Mouse (Mus musculus) T-helper 17 cell (primary cell): ENCODE measurements around the gene Ebf1.

ENCODE experiments used
- in situ Hi-C, 2 experiments: fragments of 300-600 bp; cut with MboI, MseI; formaldehyde crosslinking; loops; 1 replicate in 1 of 2; 2 replicates in 1 of 2; pipeline ENCODE4 v1.15.1; 2025; ENCODE audit warnings: high pct_unique_total_duplicates in 2 of 2

The Ebf1 gene

GRCm38 (mm10) chr11:44656916-44657315, 39.8 kb downstream of the Ebf1 start:
- in situ Hi-C loops: no loop called here

GRCm38 (mm10) chr11:44657833-44658395, 40.8 kb downstream of the Ebf1 start:
- in situ Hi-C loops: no loop called here

DNA sequence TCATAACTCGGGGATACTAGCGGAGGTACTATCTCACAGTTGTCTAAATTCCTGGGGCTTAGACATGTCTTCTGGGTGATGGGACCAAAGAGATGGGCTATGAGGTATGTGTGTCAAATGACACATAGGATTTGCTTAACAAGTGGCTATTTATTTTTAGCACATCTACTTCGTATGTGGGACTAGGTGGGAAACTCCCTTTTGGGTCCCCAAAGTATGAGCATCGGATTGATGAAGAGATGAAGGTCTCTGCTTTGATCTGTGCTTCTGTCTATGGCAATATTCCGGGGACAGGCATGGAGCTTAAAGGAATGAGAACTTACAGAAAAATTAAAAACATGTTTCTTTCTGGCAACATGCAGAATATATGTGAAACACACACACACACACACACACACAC, 44.8 kb downstream of the Ebf1 start:
- in situ Hi-C loops: no loop called here

- in situ Hi-C loops: no loop called here
Observed at GRCm38 (mm10) chr11:44663609-44664141, 46.6 kb downstream of the Ebf1 start.

DNA sequence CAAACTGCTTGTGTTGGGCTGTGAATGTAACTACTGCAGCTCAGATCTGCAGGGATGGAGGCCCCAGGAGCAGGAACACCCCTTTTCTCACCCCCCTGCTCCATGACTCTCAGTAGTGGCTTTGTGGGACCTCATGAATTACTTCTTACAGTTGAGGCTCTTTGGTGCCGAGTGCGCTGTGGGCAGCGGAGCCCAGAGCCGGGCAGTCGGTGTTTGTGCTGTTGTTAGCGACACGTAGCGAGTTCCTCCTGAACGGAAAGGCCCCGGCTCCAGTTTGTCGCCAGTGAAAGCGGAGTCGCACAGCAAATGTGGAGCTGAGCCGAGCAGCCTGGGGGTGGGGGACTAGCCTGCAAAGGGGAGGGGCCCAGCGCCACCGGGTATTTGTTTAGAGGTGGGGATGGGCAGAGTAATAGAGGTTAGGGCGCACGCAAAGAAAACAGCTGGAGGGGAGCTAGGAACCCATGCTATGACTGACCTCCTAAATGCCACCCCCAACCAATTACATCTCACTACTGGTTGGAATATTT, 48.1 kb downstream of the Ebf1 start:
- in situ Hi-C loops: no loop called here

- in situ Hi-C loops: no loop called here
Observed at GRCm38 (mm10) chr11:44665741-44666531, 48.8 kb downstream of the Ebf1 start.

DNA sequence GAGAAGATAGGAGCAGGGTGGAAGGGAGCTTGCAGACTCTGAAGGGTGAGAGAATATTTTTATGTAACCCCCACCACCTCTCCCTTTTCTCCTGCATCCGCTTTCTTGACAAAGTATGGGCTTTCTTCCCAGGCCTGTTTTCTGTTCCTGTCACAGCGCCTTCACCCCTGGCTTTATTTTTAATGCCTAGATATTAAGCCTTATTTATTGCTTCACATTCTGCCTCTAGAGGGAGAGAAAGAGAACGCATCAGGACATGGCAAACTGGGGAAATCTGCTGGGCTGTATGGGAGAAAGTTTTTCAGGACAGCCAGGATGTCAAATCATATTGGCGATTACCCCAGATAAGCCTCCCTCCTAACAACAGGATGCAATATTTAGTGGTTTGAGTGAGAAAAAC, 49.6 kb downstream of the Ebf1 start:
- in situ Hi-C loops: no loop called here

DNA sequence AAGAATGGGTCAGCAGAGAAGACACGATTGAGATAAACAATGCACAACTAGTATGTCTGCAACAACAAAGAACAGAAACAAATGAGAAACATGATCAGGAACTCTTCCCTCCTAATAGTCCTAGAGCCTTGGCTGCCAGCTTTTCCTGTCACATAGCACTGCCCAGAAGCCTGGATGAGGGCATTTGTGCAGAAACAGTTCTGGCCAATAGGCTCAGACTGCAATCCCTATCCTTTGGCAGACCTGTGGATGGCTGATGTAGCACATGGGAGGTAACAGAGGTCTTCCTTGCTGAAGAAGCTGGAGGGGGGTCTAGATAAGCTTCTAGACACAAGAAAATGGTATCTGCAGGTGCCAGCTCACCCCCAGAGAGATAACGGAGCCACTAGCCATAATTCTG, 64.2 kb downstream of the Ebf1 start:
- in situ Hi-C loops: no loop called here

GRCm38 (mm10) chr11:44681995-44682394, 64.9 kb downstream of the Ebf1 start:
- in situ Hi-C loops: no loop called here

DNA sequence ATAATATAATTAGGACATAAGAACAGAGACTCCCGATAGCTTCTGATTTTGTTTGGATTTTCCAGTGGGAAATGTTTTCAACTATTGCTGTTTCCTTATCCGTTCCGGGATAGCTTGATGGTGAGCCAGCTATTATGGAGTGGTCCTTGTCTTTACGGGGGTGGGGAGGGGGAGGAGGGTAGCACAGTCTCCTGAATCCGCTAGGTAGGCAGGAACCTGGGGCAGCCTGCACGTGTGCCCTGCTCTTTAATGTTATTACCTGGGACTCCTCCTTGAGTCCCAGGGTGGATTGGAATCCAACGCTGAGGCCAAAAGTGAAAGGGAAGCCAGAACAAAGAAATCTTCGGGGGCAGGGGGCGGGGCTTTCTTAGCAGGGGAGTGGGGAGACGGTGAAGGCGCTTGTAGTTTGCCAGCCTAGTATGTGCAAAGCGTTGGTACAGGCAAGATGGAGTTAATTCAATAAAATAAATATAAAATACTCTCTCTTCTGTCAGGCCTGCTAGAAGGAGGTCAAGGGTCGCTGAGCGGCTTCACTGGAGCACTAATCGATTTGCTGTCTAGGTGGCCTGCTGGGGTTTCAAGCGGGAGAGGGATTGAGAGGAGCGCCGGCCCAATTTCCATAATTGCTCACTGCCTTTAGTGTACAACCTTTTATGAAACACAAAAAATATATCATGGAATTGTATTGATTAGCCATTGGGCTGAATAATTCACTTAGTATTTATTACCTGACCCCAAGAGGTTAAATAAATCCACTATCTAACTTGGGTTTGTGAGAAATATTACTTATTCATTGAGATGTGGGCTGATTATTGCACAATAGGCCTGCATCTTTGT, 65.8 kb downstream of the Ebf1 start:
- in situ Hi-C loops: no loop called here

DNA sequence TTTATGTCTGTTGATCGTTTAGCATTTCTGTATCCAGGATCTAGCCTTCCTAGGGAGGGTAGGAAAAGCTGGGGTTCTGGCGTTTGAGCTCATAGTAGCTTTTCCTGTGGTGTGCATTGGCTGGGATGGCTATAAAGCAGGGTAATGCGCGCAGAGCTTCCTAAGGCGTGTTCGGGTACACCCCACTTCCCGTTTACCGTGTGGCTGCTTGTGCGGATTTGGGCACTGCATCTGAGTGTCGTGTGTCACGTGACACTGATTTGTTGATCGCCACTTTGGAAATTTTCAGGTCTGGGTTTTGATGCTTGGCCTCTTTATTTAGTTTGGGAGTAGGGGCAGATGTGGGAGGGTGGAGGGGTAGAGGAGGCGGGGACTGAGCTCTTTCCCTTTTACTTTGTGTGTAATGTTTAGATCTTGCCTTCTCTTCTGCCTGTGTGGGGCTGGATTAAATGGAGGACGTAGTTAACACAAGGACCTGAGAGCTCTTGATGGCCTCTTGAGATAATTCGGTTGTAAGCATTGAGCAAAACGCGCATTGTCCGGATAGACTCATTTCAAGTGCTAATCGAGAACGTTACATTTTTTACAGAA, 67.5 kb downstream of the Ebf1 start:
- in situ Hi-C loops: no loop called here

DNA sequence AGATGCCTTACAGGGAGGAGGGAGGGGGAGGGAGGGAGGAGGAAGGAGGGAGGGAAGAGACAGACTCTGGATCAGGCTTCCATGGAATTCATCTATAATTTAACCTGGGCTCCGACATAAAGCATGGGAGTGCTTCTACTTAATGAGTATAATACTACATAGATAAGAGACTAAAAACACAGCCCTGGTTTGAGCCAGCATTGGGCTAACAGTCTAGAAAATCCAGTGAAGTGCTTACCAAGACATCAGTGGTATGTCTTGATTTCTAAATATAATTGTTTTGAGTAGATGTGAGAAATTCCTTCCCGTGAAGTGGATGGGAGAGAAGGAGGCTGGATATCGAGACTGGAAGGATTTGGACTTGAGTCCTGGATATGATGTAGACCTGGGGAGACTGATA, 68.0 kb downstream of the Ebf1 start:
- in situ Hi-C loops: no loop called here

GRCm38 (mm10) chr11:44685911-44686361, 68.8 kb downstream of the Ebf1 start:
- in situ Hi-C loops: no loop called here

- in situ Hi-C loops: no loop called here
Observed at GRCm38 (mm10) chr11:44686378-44686777, 69.3 kb downstream of the Ebf1 start.

- in situ Hi-C loops: no loop called here
Observed at GRCm38 (mm10) chr11:44688542-44688941, 71.4 kb downstream of the Ebf1 start.

- in situ Hi-C loops: no loop called here
Observed at GRCm38 (mm10) chr11:44689571-44690264, 72.6 kb downstream of the Ebf1 start.

DNA sequence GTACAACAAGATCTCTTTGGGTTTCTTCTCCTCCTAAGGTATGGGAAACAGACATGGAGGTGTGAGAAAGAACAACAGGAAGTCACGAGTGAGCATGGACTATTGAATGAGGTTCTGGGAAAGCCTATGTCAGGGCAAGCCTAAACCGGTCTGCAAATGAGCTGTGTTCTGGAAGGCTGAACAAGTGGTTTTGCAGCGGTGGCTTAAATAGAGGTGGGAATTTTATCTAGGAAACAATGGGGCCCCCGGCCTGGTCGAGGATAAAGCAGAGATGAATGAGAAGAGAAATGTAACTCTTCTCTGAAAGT, 73.1 kb downstream of the Ebf1 start:
- in situ Hi-C loops: no loop called here

- in situ Hi-C loops: no loop called here
Observed at GRCm38 (mm10) chr11:44695416-44695815, 78.3 kb downstream of the Ebf1 start.

DNA sequence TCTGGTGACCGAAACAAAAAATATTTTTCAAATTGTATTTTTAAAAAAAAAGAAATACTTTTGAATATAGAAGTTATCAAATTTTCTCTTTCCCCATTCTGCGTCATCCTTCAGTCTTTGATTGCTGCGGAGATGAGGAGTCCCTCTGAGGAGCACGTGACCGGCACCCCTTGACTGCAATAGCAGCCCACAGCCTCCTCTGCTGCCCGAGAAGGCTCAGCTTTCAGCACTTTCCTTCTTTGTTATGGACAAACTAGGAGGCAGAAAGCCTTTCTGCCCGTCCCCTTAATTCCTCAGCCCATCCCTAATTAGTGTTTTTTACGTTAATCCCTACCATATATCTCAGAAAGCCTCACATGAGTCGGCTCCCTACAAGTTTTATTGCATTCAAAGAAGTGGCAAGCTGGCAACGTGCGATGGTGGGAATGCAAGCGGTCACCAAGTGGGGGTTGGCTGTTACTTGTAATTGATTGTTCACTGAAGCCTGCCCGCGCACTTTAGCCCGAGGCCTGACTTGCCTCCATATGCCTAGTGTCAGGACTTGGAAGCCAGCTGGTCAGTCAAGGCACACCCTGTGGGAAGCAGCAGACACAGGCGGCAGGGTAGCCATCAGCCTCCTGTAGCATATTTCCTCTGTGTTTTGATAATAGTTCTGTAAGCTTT, 79.6 kb downstream of the Ebf1 start:
- in situ Hi-C loops: no loop called here

- in situ Hi-C loops: no loop called here
Observed at GRCm38 (mm10) chr11:44700181-44700580, 83.1 kb downstream of the Ebf1 start.
